Comparison of ENCODE assay signal across 15 mouse cellular contexts in genomic region chr19:47304170-47304745, GRCm38 (mm10).
DNase-seq lines count a peak whose midpoint lies in the region; ATAC-seq and TF ChIP-seq lines count a peak whose summit lies in the region.
"Had no signal": no experiment of that assay in that cellular context is flagged by ENCODE, and none has a peak within 500 bp of the region (broad histone marks: within the 10 kb centered on the region; RNA-seq: fewer than 3 reads in every experiment).

No protein-coding gene starts in this region.

- no peak for TF ChIP-seq EP300 in liver, postnatal 0 days (IDR thresholded peaks at IDR 0.05; ENCODE audit: low read depth)

- no peak for TF ChIP-seq POLR2A in liver, adult 2 months (IDR thresholded peaks at IDR 0.05; ENCODE audit: extremely low read depth, insufficient read depth, low read length)
- TF ChIP-seq POLR2A in myocyte (IDR thresholded peaks at IDR 0.05; ENCODE audit: insufficient read length, low read depth) = no peak

- 32% methylated on average over 5 of the region's 5 CpGs for WGBS in liver, adult 2 months
- WGBS in liver, postnatal 0 days (ENCODE audit: insufficient replicate concordance) = 80% methylated on average over 5 of the region's 5 CpGs

- ATAC-seq in liver, postnatal 0 days = no peak
- ATAC-seq: intestine, embryonic 15.5 days had no signal

- no peak overlapping the region for H3K4me3 ChIP-seq in liver, adult 2 months (ENCODE audit: insufficient read depth, low read depth, low read length)
- H3K4me3 ChIP-seq in liver, postnatal 0 days (ENCODE audit: low read depth, low read length) = no peak overlapping the region
- no peak overlapping the region for H3K4me3 ChIP-seq in myocyte
- H3K4me3 ChIP-seq: forebrain, embryonic 10.5 days; hindbrain, embryonic 13.5 days; intestine, embryonic 15.5 days; liver, embryonic 15.5 days; midbrain, embryonic 12.5 days had no signal

- H3K4me2 ChIP-seq in liver, postnatal 0 days (ENCODE audit: low read depth, low read length) = no peak overlapping the region
- H3K4me2 ChIP-seq in myocyte (ENCODE audit: low read depth) = no peak overlapping the region
- H3K4me2 ChIP-seq: hindbrain, embryonic 13.5 days; intestine, embryonic 15.5 days; liver, embryonic 15.5 days; midbrain, embryonic 12.5 days had no signal

- H3K27me3 ChIP-seq in liver, adult 2 months (ENCODE audit: control insufficient read depth, insufficient read depth, low read length) = no peaks in the 10 kb centered on the region
- H3K27me3 ChIP-seq in liver, postnatal 0 days (ENCODE audit: insufficient read depth, low read length) = no peaks in the 10 kb centered on the region
- no peaks in the 10 kb centered on the region for H3K27me3 ChIP-seq in myocyte (ENCODE audit: control insufficient read depth, insufficient read depth, insufficient read length)
- H3K27me3 ChIP-seq: intestine, embryonic 15.5 days; liver, embryonic 15.5 days had no signal

- no peak overlapping the region for H3K9ac ChIP-seq in liver, adult 2 months (ENCODE audit: low read depth, low read length)
- H3K9ac ChIP-seq in liver, postnatal 0 days (replicated peaks) = no peak overlapping the region
- H3K9ac ChIP-seq: hindbrain, embryonic 13.5 days; intestine, embryonic 15.5 days; liver, embryonic 15.5 days; midbrain, embryonic 12.5 days had no signal

- H3K79me2 ChIP-seq in liver, adult 2 months (ENCODE audit: control insufficient read depth, insufficient read depth, low read length) = peaks cover 4% of the 10 kb centered on the region; the same call in 1 of the 2 replicates
- peaks cover 75% of the 10 kb centered on the region for H3K79me2 ChIP-seq in myocyte (ENCODE audit: control insufficient read depth, insufficient read depth)

- no peak overlapping the region for H3K27ac ChIP-seq in liver, adult 2 months (replicated peaks; ENCODE audit: insufficient read depth, low read depth, low read length)
- no peak overlapping the region for H3K27ac ChIP-seq in liver, postnatal 0 days (ENCODE audit: low read depth)
- H3K27ac ChIP-seq: hindbrain, embryonic 13.5 days; intestine, embryonic 15.5 days; liver, embryonic 15.5 days; midbrain, embryonic 12.5 days had no signal

- H3ac ChIP-seq in myocyte (ENCODE audit: control insufficient read depth, insufficient read length) = no peak overlapping the region

- TF ChIP-seq CTCF in liver, adult 2 months (IDR thresholded peaks at IDR 0.05; ENCODE audit: low read depth, low read length) = no peak
- no peak for TF ChIP-seq CTCF in liver, postnatal 0 days (IDR thresholded peaks at IDR 0.05; ENCODE audit: low read depth)

- no peaks in the 10 kb centered on the region for H3K9me3 ChIP-seq in liver, postnatal 0 days (ENCODE audit: low read length)
- H3K9me3 ChIP-seq: forebrain, embryonic 10.5 days; hindbrain, embryonic 13.5 days; intestine, embryonic 15.5 days; liver, embryonic 15.5 days; midbrain, embryonic 12.5 days had no signal

- peaks cover 46% of the 10 kb centered on the region for H3K4me1 ChIP-seq in liver, adult 2 months (ENCODE audit: control insufficient read depth, insufficient read depth, low read length)
- H3K4me1 ChIP-seq in liver, postnatal 0 days (ENCODE audit: insufficient read depth) = peaks cover 15% of the 10 kb centered on the region

- H3K36me3 ChIP-seq in liver, adult 2 months (ENCODE audit: control insufficient read depth, insufficient read depth, low read length) = no peaks in the 10 kb centered on the region
- 0 out of 2 replicates have a peak, but pooled peaks cover 2% of the 10 kb centered on the region for H3K36me3 ChIP-seq in liver, postnatal 0 days (replicated peaks; ENCODE audit: insufficient read depth, low read length)
- peaks cover 10% of the 10 kb centered on the region for H3K36me3 ChIP-seq in myocyte (ENCODE audit: control insufficient read depth, insufficient read depth)
- H3K36me3 ChIP-seq: hindbrain, embryonic 13.5 days; intestine, embryonic 15.5 days; liver, embryonic 15.5 days; midbrain, embryonic 12.5 days had no signal

- DNase-seq in adrenal gland, postnatal 10 days = peak; percentile 63
- DNase-seq in adrenal gland, adult 8-10 months = no peak
- peak; percentile 74 for DNase-seq in liver, adult 2 months (ENCODE audit: extremely low read depth, low read depth, low spot score)
- no peak for DNase-seq in liver, postnatal 0 days
- DNase-seq in cerebellum, adult 9-11 months = peak; percentile 84
- DNase-seq in frontal cortex, postnatal 10 days (ENCODE audit: low spot score in 2 of 2) = no peak
- no peak for DNase-seq in heart, postnatal 14 days
- DNase-seq: left cerebral cortex, postnatal 4 days; lung, postnatal 36 days had no signal

- intact Hi-C loops in heart, postnatal 14 days (cut with DNase I) = no loop called here

TF ChIP-seq in myocyte, 11 proteins besides CTCF, POLR2A, EP300 and RAD21:
- TF ChIP-seq TCF12 (IDR thresholded peaks at IDR 0.05; ENCODE audit: insufficient read depth, poor library complexity, severe bottlenecking) (no peak), POLR2AphosphoS2 (IDR thresholded peaks at IDR 0.05; ENCODE audit: insufficient read length, low read depth) (peak; percentile 34)

Comparison
In these comparisons a context has a peak if more than half of its experiments do, and no peak if none do; other contexts are left out.
1. DNase-seq: peak in adrenal gland, postnatal 10 days (single experiment), liver, adult 2 months (single experiment) and cerebellum, adult 9-11 months (single experiment); none in adrenal gland, adult 8-10 months (single experiment), liver, postnatal 0 days (single experiment), frontal cortex, postnatal 10 days (0 of 2) and heart, postnatal 14 days (0 of 2).